Mouse (Mus musculus) MEL (cell line): ENCODE measurements at regions not wholly inside any gene's neighbourhood (a gene's known extent, or its start where the extent isn't known, plus 50 kb on each side); places are given as distances from the start of the nearest gene placed in this dataset.

Experiments
- DNase-seq: peaks from one replicate; pipeline ENCODE4 v3.0.0; 2011; ENCODE audit warnings: low read depth, low spot score
- H3K27ac ChIP-seq: 2 replicates; pipeline ENCODE4 v1.5.1; 2012; ENCODE audit warnings: low read depth, mild to moderate bottlenecking, control low read depth, low read length, moderate library complexity; ENCODE audit not compliant: control insufficient read depth
- H3K27me3 ChIP-seq, 2 experiments: fragments of 150-350 bp in 1 of 2; sonication (generic) in 1 of 2; 2 replicates each; pipeline ENCODE4 v1.6.1; 2012; ENCODE audit warnings: low read length in 2 of 2, mild to moderate bottlenecking in 2 of 2, improper control_type of control experiment in 1 of 2, moderate library complexity in 1 of 2; ENCODE audit not compliant: insufficient read depth in 2 of 2, control insufficient read depth in 1 of 2
- H3K36me3 ChIP-seq, 2 experiments: 2 replicates each; pipeline ENCODE4 v1.6.1; 2012 to 2014; ENCODE audit warnings: low read length in 2 of 2, improper control_type of control experiment in 1 of 2, inconsistent platforms in 1 of 2, mild to moderate bottlenecking in 1 of 2; ENCODE audit not compliant: insufficient read depth in 2 of 2, control insufficient read depth in 1 of 2
- H3K4me1 ChIP-seq, 2 experiments: fragments of 150-350 bp in 1 of 2; sonication (generic) in 1 of 2; 2 replicates each; pipeline ENCODE4 v1.6.1; 2012; ENCODE audit warnings: low read length in 2 of 2, improper control_type of control experiment in 1 of 2, mild to moderate bottlenecking in 1 of 2; ENCODE audit not compliant: insufficient read depth in 2 of 2, control insufficient read depth in 1 of 2
- H3K4me3 ChIP-seq, 2 experiments: fragments of 150-350 bp in 1 of 2; sonication (generic) in 1 of 2; 2 replicates each; pipeline ENCODE4 v1.5.1; 2012; ENCODE audit warnings: low read depth in 2 of 2, low read length in 2 of 2, mild to moderate bottlenecking in 2 of 2, moderate library complexity in 2 of 2, control low read depth in 1 of 2, improper control_type of control experiment in 1 of 2; ENCODE audit not compliant: control insufficient read depth in 1 of 2, insufficient read depth in 1 of 2
- H3K79me2 ChIP-seq: 2 replicates; pipeline ENCODE4 v1.6.1; 2012; ENCODE audit warnings: mild to moderate bottlenecking, low read length, moderate library complexity; ENCODE audit not compliant: control insufficient read depth, poor library complexity, insufficient read depth
- H3K9ac ChIP-seq: 2 replicates; pipeline ENCODE4 v1.6.1; 2012; ENCODE audit warnings: low read depth, mild to moderate bottlenecking, control low read depth, low read length, moderate library complexity; ENCODE audit not compliant: control insufficient read depth, poor library complexity, severe bottlenecking
- H3K9me3 ChIP-seq: fragments of 150-350 bp; sonication (generic); replicated peaks from 2 replicates; pipeline ENCODE4 v1.6.1; 2012; ENCODE audit warnings: mild to moderate bottlenecking, low read length, improper control_type of control experiment, moderate library complexity; ENCODE audit not compliant: insufficient read depth
- BHLHE40 ChIP-seq: IDR thresholded peaks from 2 replicates; pipeline ENCODE4 v1.6.1; 2012; ENCODE audit warnings: low read depth, mild to moderate bottlenecking, inconsistent platforms, low read length, improper control_type of control experiment, borderline replicate concordance
- CHD1 ChIP-seq: IDR thresholded peaks from 2 replicates; pipeline ENCODE4 v1.6.1; 2012; ENCODE audit warnings: low read depth, mild to moderate bottlenecking, inconsistent platforms, low read length, improper control_type of control experiment
- CTCF ChIP-seq, 3 experiments: IDR thresholded peaks in 2 of 3; conservative IDR thresholded peaks in 1 of 3; 2 replicates each; pipeline ENCODE4 v1.5.1; 2011 to 2012; ENCODE audit warnings: low read length in 3 of 3, low read depth in 2 of 3, mild to moderate bottlenecking in 2 of 3, improper control_type of control experiment in 1 of 3, inconsistent platforms in 1 of 3, mixed read lengths in 1 of 3, moderate library complexity in 1 of 3; ENCODE audit not compliant: control insufficient read depth in 1 of 3, insufficient read depth in 1 of 3, poor library complexity in 1 of 3, severe bottlenecking in 1 of 3
- E2F4 ChIP-seq: IDR thresholded peaks from 2 replicates; pipeline ENCODE4 v1.6.1; 2011; ENCODE audit warnings: low read depth, low read length, improper control_type of control experiment, borderline replicate concordance
- EP300 ChIP-seq, 2 experiments: IDR thresholded peaks; 2 replicates each; pipeline ENCODE4 v1.6.1; 2011; ENCODE audit warnings: improper control_type of control experiment in 2 of 2, low read length in 2 of 2, low read depth in 1 of 2, mild to moderate bottlenecking in 1 of 2
- ETS1 ChIP-seq: IDR thresholded peaks from 2 replicates; pipeline ENCODE4 v1.6.1; 2012; ENCODE audit warnings: low read depth, mild to moderate bottlenecking, inconsistent platforms, low read length, improper control_type of control experiment, moderate library complexity
- GABPA ChIP-seq: IDR thresholded peaks from 2 replicates; pipeline ENCODE4 v1.6.1; 2012; ENCODE audit warnings: low read depth, mild to moderate bottlenecking, inconsistent platforms, low read length, improper control_type of control experiment, moderate library complexity
- GATA1 ChIP-seq: IDR thresholded peaks from 2 replicates; pipeline ENCODE4 v1.6.1; 2011; ENCODE audit warnings: low read depth, low read length, improper control_type of control experiment
- MXI1 ChIP-seq: IDR thresholded peaks from 2 replicates; pipeline ENCODE4 v1.6.1; 2011; ENCODE audit warnings: mild to moderate bottlenecking, low read depth, low read length, improper control_type of control experiment
- MYC ChIP-seq: IDR thresholded peaks from 2 replicates; pipeline ENCODE4 v1.6.1; 2011; ENCODE audit warnings: low read depth, mild to moderate bottlenecking, low read length, improper control_type of control experiment, moderate library complexity
- NELFE ChIP-seq: IDR thresholded peaks from 2 replicates; pipeline ENCODE4 v1.6.1; 2011; ENCODE audit warnings: low read depth, low read length, improper control_type of control experiment
- NRF1 ChIP-seq: IDR thresholded peaks from 2 replicates; pipeline ENCODE4 v1.6.1; 2014; ENCODE audit warnings: low read depth, mild to moderate bottlenecking, inconsistent platforms, low read length, improper control_type of control experiment, moderate library complexity; ENCODE audit not compliant: poor library complexity, insufficient read depth, severe bottlenecking
- POLR2A ChIP-seq, 2 experiments: IDR thresholded peaks; 2 replicates each; pipeline ENCODE4 v1.6.1; 2011 to 2012; ENCODE audit warnings: low read length in 2 of 2, mild to moderate bottlenecking in 2 of 2, control low read depth in 1 of 2, improper control_type of control experiment in 1 of 2, low read depth in 1 of 2, moderate library complexity in 1 of 2; ENCODE audit not compliant: control insufficient read depth in 1 of 2, insufficient read depth in 1 of 2, poor library complexity in 1 of 2
- POLR2AphosphoS2 ChIP-seq: IDR thresholded peaks from 2 replicates; pipeline ENCODE4 v1.6.1; 2011; ENCODE audit warnings: low read length, improper control_type of control experiment
- RAD21 ChIP-seq: IDR thresholded peaks from 2 replicates; pipeline ENCODE4 v1.6.1; 2011; ENCODE audit warnings: mild to moderate bottlenecking, low read depth, low read length, improper control_type of control experiment
- RCOR1 ChIP-seq: IDR thresholded peaks from 2 replicates; pipeline ENCODE4 v1.6.1; 2012; ENCODE audit warnings: low read depth, mild to moderate bottlenecking, inconsistent platforms, low read length, improper control_type of control experiment
- SIN3A ChIP-seq: IDR thresholded peaks from 2 replicates; pipeline ENCODE4 v1.6.1; 2012; ENCODE audit warnings: low read length, improper control_type of control experiment, inconsistent platforms
- SMC3 ChIP-seq: IDR thresholded peaks from 2 replicates; pipeline ENCODE4 v1.6.1; 2011; ENCODE audit warnings: low read depth, low read length, improper control_type of control experiment
- TAL1 ChIP-seq: IDR thresholded peaks from 2 replicates; pipeline ENCODE4 v1.6.1; 2012; ENCODE audit warnings: mild to moderate bottlenecking, inconsistent platforms, low read length, moderate library complexity, mixed read lengths
- TCF12 ChIP-seq: IDR thresholded peaks from 2 replicates; pipeline ENCODE4 v1.6.1; 2014; ENCODE audit warnings: low read depth, mild to moderate bottlenecking, inconsistent platforms, low read length, improper control_type of control experiment, moderate library complexity
- UBTF ChIP-seq: IDR thresholded peaks from 2 replicates; pipeline ENCODE4 v1.6.1; 2012; ENCODE audit warnings: low read depth, mild to moderate bottlenecking, inconsistent platforms, low read length, improper control_type of control experiment, moderate library complexity, borderline replicate concordance; ENCODE audit not compliant: insufficient read depth
- USF2 ChIP-seq, 2 experiments: IDR thresholded peaks; 2 replicates each; pipeline ENCODE4 v1.6.1; 2011 to 2012; ENCODE audit warnings: improper control_type of control experiment in 2 of 2, low read length in 2 of 2, borderline replicate concordance in 1 of 2, inconsistent platforms in 1 of 2, low read depth in 1 of 2, mild to moderate bottlenecking in 1 of 2; ENCODE audit not compliant: insufficient read depth in 1 of 2
- ZC3H11A ChIP-seq: IDR thresholded peaks from 2 replicates; pipeline ENCODE4 v1.6.1; 2012; ENCODE audit warnings: low read depth, mild to moderate bottlenecking, inconsistent platforms, low read length, improper control_type of control experiment
- ZKSCAN1 ChIP-seq: IDR thresholded peaks from 2 replicates; pipeline ENCODE4 v1.6.1; 2012; ENCODE audit warnings: low read depth, mild to moderate bottlenecking, inconsistent platforms, low read length, improper control_type of control experiment, moderate library complexity

DNA sequence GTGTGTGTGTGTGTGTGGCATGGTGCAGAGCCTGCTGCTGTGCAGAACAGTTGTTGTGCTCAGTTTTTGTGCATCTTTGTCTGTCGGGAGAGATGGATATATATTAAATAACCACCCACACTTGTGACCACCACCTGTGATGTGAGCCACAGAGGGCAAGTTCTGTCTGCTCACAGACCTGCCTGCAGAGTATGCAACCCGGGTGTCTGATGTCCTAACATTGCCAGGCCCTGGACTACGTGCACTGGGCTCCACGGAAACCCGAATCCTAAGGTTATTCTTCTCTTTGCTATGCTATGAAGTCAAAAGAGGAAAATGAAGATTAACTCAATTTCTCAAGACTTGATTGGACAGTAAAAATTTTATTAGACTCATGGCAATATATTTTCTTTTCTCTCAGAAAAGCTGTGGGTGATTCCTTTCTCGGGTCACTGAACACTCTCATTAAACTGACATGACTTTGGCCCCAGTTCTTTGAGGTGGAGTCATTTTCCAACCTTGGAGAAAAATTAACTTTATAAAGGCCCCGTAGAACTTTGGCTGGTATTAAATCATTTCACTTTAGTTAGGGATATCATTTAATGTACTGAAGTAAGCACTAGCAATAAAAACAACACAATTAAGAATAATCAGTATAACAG lies 100.6 kb upstream of the 1700020N01Rik start (continued):
- no peak for TF ChIP-seq CTCF (IDR thresholded peaks at IDR 0.05 in 2 of 3, conservative IDR thresholded peaks at IDR 0.05 in 1 of 3; ENCODE audit: control insufficient read depth in 1 of 3, insufficient read depth in 1 of 3, low read depth in 2 of 3, low read length in 3 of 3, poor library complexity in 1 of 3, severe bottlenecking in 1 of 3)
- TF ChIP-seq RCOR1 = no peak
- TF ChIP-seq USF2 (IDR thresholded peaks at IDR 0.05; ENCODE audit: borderline replicate concordance in 1 of 2, insufficient read depth in 1 of 2, low read depth in 1 of 2, low read length in 2 of 2) = no peak
- no peak for TF ChIP-seq GATA1

DNA sequence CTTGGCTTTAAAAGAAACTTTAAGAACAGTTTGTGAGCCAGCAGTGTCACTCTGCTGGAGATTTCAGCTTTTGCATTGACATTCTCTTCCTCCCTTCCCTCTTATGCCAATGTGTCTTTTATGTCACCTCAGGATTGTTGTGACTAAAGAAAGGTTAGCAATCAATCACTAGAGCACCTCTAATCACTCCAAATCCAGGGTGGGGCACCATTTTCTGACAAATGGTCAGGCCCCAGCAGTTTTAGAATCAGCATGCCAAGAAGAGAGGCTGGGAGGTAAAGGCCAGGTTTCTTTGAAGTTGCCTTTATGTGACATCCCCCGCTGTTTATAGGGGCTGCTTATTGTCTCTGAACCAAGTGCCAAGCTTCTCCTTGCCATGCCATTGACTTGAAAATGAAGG lies 98.4 kb upstream of the 1700020N01Rik start:
- TF ChIP-seq RAD21 (no peak), BHLHE40 (no peak), GATA1 (no peak), E2F4 (no peak), POLR2AphosphoS2 (no peak), NRF1 (no peak), SIN3A (no peak), TCF12 (no peak), GABPA (no peak), MXI1 (no peak), EP300 (IDR thresholded peaks at IDR 0.05; ENCODE audit: low read depth in 1 of 2, low read length in 2 of 2) (no peak), MYC (no peak), NELFE (no peak), SMC3 (no peak), RCOR1 (no peak), ETS1 (no peak)
- Histone ChIP-seq H3K36me3 (no peaks in the 10 kb centered on the region; a peak in 1 of 4 replicates), H3K79me2 (no peaks in the 10 kb centered on the region), H3K4me1 (peaks cover 0 to 5% of the 10 kb centered on the region in 2 experiments; a peak in 1 of 4 replicates), H3K4me3 (no peak overlapping the region), H3K27ac (no peak overlapping the region), H3K9me3 (no peaks in the 10 kb centered on the region), H3K9ac (no peak overlapping the region), H3K27me3 (no peaks in the 10 kb centered on the region)
- no peak for DNase-seq

DNA sequence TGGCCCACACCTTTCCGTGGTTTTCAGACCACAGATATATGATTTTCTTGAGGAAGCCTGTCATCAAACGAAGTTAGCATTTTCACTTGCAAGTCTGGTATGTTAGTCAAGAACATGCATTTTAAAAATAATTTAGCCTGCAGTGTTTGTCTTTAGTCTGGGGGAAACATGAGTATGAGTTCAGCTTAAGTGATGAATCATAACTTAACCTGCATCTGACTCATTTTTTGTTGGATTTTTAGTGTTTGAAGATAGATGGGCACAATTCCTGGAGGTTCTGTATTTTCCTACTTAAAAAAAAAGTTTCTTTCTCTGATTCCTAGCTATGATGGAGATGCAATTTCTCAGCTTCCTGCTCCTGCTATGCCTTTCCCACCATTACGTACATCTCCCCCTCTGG lies 95.8 kb upstream of the 1700020N01Rik start:
- H3K27ac ChIP-seq = no peak overlapping the region
- TF ChIP-seq GATA1 (no peak), NELFE (no peak), CHD1 (no peak), RCOR1 (no peak), RAD21 (no peak), POLR2A (IDR thresholded peaks at IDR 0.05; ENCODE audit: control insufficient read depth in 1 of 2, insufficient read depth in 1 of 2, low read depth in 1 of 2, low read length in 2 of 2, poor library complexity in 1 of 2) (no peak), CTCF (IDR thresholded peaks at IDR 0.05 in 2 of 3, conservative IDR thresholded peaks at IDR 0.05 in 1 of 3; ENCODE audit: control insufficient read depth in 1 of 3, insufficient read depth in 1 of 3, low read depth in 2 of 3, low read length in 3 of 3, poor library complexity in 1 of 3, severe bottlenecking in 1 of 3) (no peak), UBTF (no peak), EP300 (IDR thresholded peaks at IDR 0.05; ENCODE audit: low read depth in 1 of 2, low read length in 2 of 2) (no peak), ZKSCAN1 (no peak), TAL1 (no peak), ZC3H11A (no peak)
- no peaks in the 10 kb centered on the region for H3K27me3 ChIP-seq
- H3K4me1 ChIP-seq = peaks cover 3 to 6% of the 10 kb centered on the region in 2 experiments; a peak in 2 of 4 replicates
- no peak for DNase-seq
- no peak overlapping the region for H3K9ac ChIP-seq
- no peaks in the 10 kb centered on the region for H3K9me3 ChIP-seq
- H3K4me3 ChIP-seq = no peak overlapping the region
- no peaks in the 10 kb centered on the region for H3K79me2 ChIP-seq
- peaks cover 0 to 6% of the 10 kb centered on the region in 2 experiments; a peak in 2 of 4 replicates for H3K36me3 ChIP-seq
